Mouse (Mus musculus) MEL (cell line): ENCODE data around the gene Kcnh4. TPM values are rescaled to one million over a fixed set of nuclear protein-coding genes. Genes with fewer than 3 reads are reported as not detected.

Source experiments
- DNase-seq: peaks from one replicate; pipeline ENCODE4 v3.0.0; 2011; ENCODE audit warnings: low read depth, low spot score
- H3K27ac ChIP-seq: 2 replicates; pipeline ENCODE4 v1.5.1; 2012; ENCODE audit warnings: low read depth, mild to moderate bottlenecking, control low read depth, low read length, moderate library complexity; ENCODE audit not compliant: control insufficient read depth
- H3K27me3 ChIP-seq, 2 experiments: fragments of 150-350 bp in 1 of 2; sonication (generic) in 1 of 2; 2 replicates each; pipeline ENCODE4 v1.6.1; 2012; ENCODE audit warnings: low read length in 2 of 2, mild to moderate bottlenecking in 2 of 2, improper control_type of control experiment in 1 of 2, moderate library complexity in 1 of 2; ENCODE audit not compliant: insufficient read depth in 2 of 2, control insufficient read depth in 1 of 2
- H3K36me3 ChIP-seq, 2 experiments: 2 replicates each; pipeline ENCODE4 v1.6.1; 2012 to 2014; ENCODE audit warnings: low read length in 2 of 2, improper control_type of control experiment in 1 of 2, inconsistent platforms in 1 of 2, mild to moderate bottlenecking in 1 of 2; ENCODE audit not compliant: insufficient read depth in 2 of 2, control insufficient read depth in 1 of 2
- H3K4me1 ChIP-seq, 2 experiments: fragments of 150-350 bp in 1 of 2; sonication (generic) in 1 of 2; 2 replicates each; pipeline ENCODE4 v1.6.1; 2012; ENCODE audit warnings: low read length in 2 of 2, improper control_type of control experiment in 1 of 2, mild to moderate bottlenecking in 1 of 2; ENCODE audit not compliant: insufficient read depth in 2 of 2, control insufficient read depth in 1 of 2
- H3K4me3 ChIP-seq, 2 experiments: fragments of 150-350 bp in 1 of 2; sonication (generic) in 1 of 2; 2 replicates each; pipeline ENCODE4 v1.5.1; 2012; ENCODE audit warnings: low read depth in 2 of 2, low read length in 2 of 2, mild to moderate bottlenecking in 2 of 2, moderate library complexity in 2 of 2, control low read depth in 1 of 2, improper control_type of control experiment in 1 of 2; ENCODE audit not compliant: control insufficient read depth in 1 of 2, insufficient read depth in 1 of 2
- H3K79me2 ChIP-seq: 2 replicates; pipeline ENCODE4 v1.6.1; 2012; ENCODE audit warnings: mild to moderate bottlenecking, low read length, moderate library complexity; ENCODE audit not compliant: control insufficient read depth, poor library complexity, insufficient read depth
- H3K9ac ChIP-seq: 2 replicates; pipeline ENCODE4 v1.6.1; 2012; ENCODE audit warnings: low read depth, mild to moderate bottlenecking, control low read depth, low read length, moderate library complexity; ENCODE audit not compliant: control insufficient read depth, poor library complexity, severe bottlenecking
- H3K9me3 ChIP-seq: fragments of 150-350 bp; sonication (generic); replicated peaks from 2 replicates; pipeline ENCODE4 v1.6.1; 2012; ENCODE audit warnings: mild to moderate bottlenecking, low read length, improper control_type of control experiment, moderate library complexity; ENCODE audit not compliant: insufficient read depth
- CTCF ChIP-seq, 3 experiments: IDR thresholded peaks in 2 of 3; conservative IDR thresholded peaks in 1 of 3; 2 replicates each; pipeline ENCODE4 v1.5.1; 2011 to 2012; ENCODE audit warnings: low read length in 3 of 3, low read depth in 2 of 3, mild to moderate bottlenecking in 2 of 3, improper control_type of control experiment in 1 of 3, inconsistent platforms in 1 of 3, mixed read lengths in 1 of 3, moderate library complexity in 1 of 3; ENCODE audit not compliant: control insufficient read depth in 1 of 3, insufficient read depth in 1 of 3, poor library complexity in 1 of 3, severe bottlenecking in 1 of 3
- E2F4 ChIP-seq: IDR thresholded peaks from 2 replicates; pipeline ENCODE4 v1.6.1; 2011; ENCODE audit warnings: low read depth, low read length, improper control_type of control experiment, borderline replicate concordance
- EP300 ChIP-seq, 2 experiments: IDR thresholded peaks; 2 replicates each; pipeline ENCODE4 v1.6.1; 2011; ENCODE audit warnings: improper control_type of control experiment in 2 of 2, low read length in 2 of 2, low read depth in 1 of 2, mild to moderate bottlenecking in 1 of 2
- ETS1 ChIP-seq: IDR thresholded peaks from 2 replicates; pipeline ENCODE4 v1.6.1; 2012; ENCODE audit warnings: low read depth, mild to moderate bottlenecking, inconsistent platforms, low read length, improper control_type of control experiment, moderate library complexity
- GABPA ChIP-seq: IDR thresholded peaks from 2 replicates; pipeline ENCODE4 v1.6.1; 2012; ENCODE audit warnings: low read depth, mild to moderate bottlenecking, inconsistent platforms, low read length, improper control_type of control experiment, moderate library complexity
- KAT2A ChIP-seq: conservative IDR thresholded peaks from 2 replicates; pipeline ENCODE4 v1.6.1; 2012; ENCODE audit warnings: low read depth, low read length, improper control_type of control experiment, inconsistent platforms
- MAZ ChIP-seq: IDR thresholded peaks from 2 replicates; pipeline ENCODE4 v1.6.1; 2012; ENCODE audit warnings: low read depth, mild to moderate bottlenecking, inconsistent platforms, low read length, improper control_type of control experiment
- MEF2A ChIP-seq: IDR thresholded peaks from 2 replicates; pipeline ENCODE4 v1.6.1; 2014; ENCODE audit warnings: low read depth, mild to moderate bottlenecking, inconsistent platforms, low read length, improper control_type of control experiment; ENCODE audit not compliant: poor library complexity, insufficient replicate concordance, severe bottlenecking; ENCODE audit errors: extremely low read depth
- NELFE ChIP-seq: IDR thresholded peaks from 2 replicates; pipeline ENCODE4 v1.6.1; 2011; ENCODE audit warnings: low read depth, low read length, improper control_type of control experiment
- POLR2A ChIP-seq, 2 experiments: IDR thresholded peaks; 2 replicates each; pipeline ENCODE4 v1.6.1; 2011 to 2012; ENCODE audit warnings: low read length in 2 of 2, mild to moderate bottlenecking in 2 of 2, control low read depth in 1 of 2, improper control_type of control experiment in 1 of 2, low read depth in 1 of 2, moderate library complexity in 1 of 2; ENCODE audit not compliant: control insufficient read depth in 1 of 2, insufficient read depth in 1 of 2, poor library complexity in 1 of 2
- RAD21 ChIP-seq: IDR thresholded peaks from 2 replicates; pipeline ENCODE4 v1.6.1; 2011; ENCODE audit warnings: mild to moderate bottlenecking, low read depth, low read length, improper control_type of control experiment
- UBTF ChIP-seq: IDR thresholded peaks from 2 replicates; pipeline ENCODE4 v1.6.1; 2012; ENCODE audit warnings: low read depth, mild to moderate bottlenecking, inconsistent platforms, low read length, improper control_type of control experiment, moderate library complexity, borderline replicate concordance; ENCODE audit not compliant: insufficient read depth
- USF1 ChIP-seq: IDR thresholded peaks from 2 replicates; pipeline ENCODE4 v1.6.1; 2014; ENCODE audit warnings: low read depth, mild to moderate bottlenecking, inconsistent platforms, low read length, improper control_type of control experiment, moderate library complexity
- USF2 ChIP-seq, 2 experiments: IDR thresholded peaks; 2 replicates each; pipeline ENCODE4 v1.6.1; 2011 to 2012; ENCODE audit warnings: improper control_type of control experiment in 2 of 2, low read length in 2 of 2, borderline replicate concordance in 1 of 2, inconsistent platforms in 1 of 2, low read depth in 1 of 2, mild to moderate bottlenecking in 1 of 2; ENCODE audit not compliant: insufficient read depth in 1 of 2
- polyA plus RNA-seq, 2 experiments: library from polyadenylated mRNA; stranded (reverse) in 1 of 2; unstranded in 1 of 2; fragments of >175 nt in 1 of 2; fragments of >200 nt in 1 of 2; gene quantifications; 2 replicates each; pipeline versions ENCODE4 v1.2.1 to v1.2.4; 2012; ENCODE audit warnings: low replicate concordance in 2 of 2, low read depth in 1 of 2; ENCODE audit not compliant: insufficient read length in 2 of 2, insufficient read depth in 1 of 2, missing spikeins in 1 of 2
- total RNA-seq: library from RNA; depleted of rRNA; stranded (reverse); fragments of 300-350 nt; gene quantifications from 2 replicates; pipeline ENCODE4 v1.2.3, GENCODE M21; 2012

Kcnh4 gene
- total and polyA plus RNA-seq, 3 experiments = 0.04 to 0.08 TPM; not detected in 1

DNA sequence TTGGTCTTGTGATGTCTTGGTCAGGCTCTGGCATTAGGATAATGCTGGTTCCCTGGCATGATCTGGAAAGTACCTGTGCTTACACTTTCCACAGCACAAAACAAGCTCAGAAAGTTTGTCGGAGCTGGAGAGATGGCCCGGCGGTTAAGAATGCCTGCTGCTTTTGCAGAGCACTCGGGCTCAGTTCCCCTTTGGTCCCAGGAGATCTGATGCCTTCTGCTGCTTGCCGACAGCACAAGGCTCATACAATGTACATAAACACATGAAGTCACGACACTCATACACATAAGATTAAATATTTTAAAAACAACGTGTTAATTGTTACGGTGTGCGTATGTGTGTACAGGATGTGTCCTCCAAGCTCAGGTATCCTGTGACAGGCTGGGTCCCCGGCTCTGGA, 16.2 kb upstream of the Kcnh4 start:
- Histone ChIP-seq H3K79me2 (no peaks in the 10 kb centered on the region), H3K9me3 (no peaks in the 10 kb centered on the region), H3K9ac (no peak overlapping the region), H3K27ac (no peak overlapping the region), H3K36me3 (peaks cover 0 to 2% of the 10 kb centered on the region in 2 experiments; a peak in 1 of 4 replicates), H3K4me1 (peaks cover 0 to 3% of the 10 kb centered on the region in 2 experiments; a peak in 2 of 4 replicates), H3K4me3 (no peak overlapping the region), H3K27me3 (no peaks in the 10 kb centered on the region)
- TF ChIP-seq USF2 (IDR thresholded peaks at IDR 0.05; ENCODE audit: borderline replicate concordance in 1 of 2, insufficient read depth in 1 of 2, low read depth in 1 of 2, low read length in 2 of 2) = no peak
- no peak for TF ChIP-seq KAT2A
- no peak for TF ChIP-seq GABPA
- no peak for TF ChIP-seq RAD21
- TF ChIP-seq ETS1 = no peak
- no peak for TF ChIP-seq MAZ
- no peak for TF ChIP-seq E2F4
- TF ChIP-seq UBTF = no peak
- TF ChIP-seq EP300 (IDR thresholded peaks at IDR 0.05; ENCODE audit: low read depth in 1 of 2, low read length in 2 of 2) = no peak
- TF ChIP-seq POLR2A (IDR thresholded peaks at IDR 0.05; ENCODE audit: control insufficient read depth in 1 of 2, insufficient read depth in 1 of 2, low read depth in 1 of 2, low read length in 2 of 2, poor library complexity in 1 of 2) = no peak
- TF ChIP-seq USF1 = no peak
- TF ChIP-seq CTCF (IDR thresholded peaks at IDR 0.05 in 2 of 3, conservative IDR thresholded peaks at IDR 0.05 in 1 of 3; ENCODE audit: control insufficient read depth in 1 of 3, insufficient read depth in 1 of 3, low read depth in 2 of 3, low read length in 3 of 3, poor library complexity in 1 of 3, severe bottlenecking in 1 of 3) = no peak
- no peak for DNase-seq

- Histone ChIP-seq H3K4me1 (peaks cover 0 to 5% of the 10 kb centered on the region in 2 experiments; a peak in 3 of 4 replicates), H3K36me3 (peaks cover 0 to 2% of the 10 kb centered on the region in 2 experiments; a peak in 1 of 4 replicates), H3K27me3 (no peaks in the 10 kb centered on the region), H3K79me2 (no peaks in the 10 kb centered on the region; the same call in 1 of the 2 replicates), H3K9ac (no peak overlapping the region), H3K9me3 (no peaks in the 10 kb centered on the region), H3K27ac (no peak overlapping the region), H3K4me3 (no peak overlapping the region)
- peak; percentile 53 for DNase-seq
- TF ChIP-seq MEF2A (no peak), NELFE (peak; percentile 37; the same call in 1 of the 2 replicates)
Measured at GRCm38 (mm10) chr11:100774261-100774660, 14.5 kb upstream of the Kcnh4 start.
